In the genomic region with DNA sequence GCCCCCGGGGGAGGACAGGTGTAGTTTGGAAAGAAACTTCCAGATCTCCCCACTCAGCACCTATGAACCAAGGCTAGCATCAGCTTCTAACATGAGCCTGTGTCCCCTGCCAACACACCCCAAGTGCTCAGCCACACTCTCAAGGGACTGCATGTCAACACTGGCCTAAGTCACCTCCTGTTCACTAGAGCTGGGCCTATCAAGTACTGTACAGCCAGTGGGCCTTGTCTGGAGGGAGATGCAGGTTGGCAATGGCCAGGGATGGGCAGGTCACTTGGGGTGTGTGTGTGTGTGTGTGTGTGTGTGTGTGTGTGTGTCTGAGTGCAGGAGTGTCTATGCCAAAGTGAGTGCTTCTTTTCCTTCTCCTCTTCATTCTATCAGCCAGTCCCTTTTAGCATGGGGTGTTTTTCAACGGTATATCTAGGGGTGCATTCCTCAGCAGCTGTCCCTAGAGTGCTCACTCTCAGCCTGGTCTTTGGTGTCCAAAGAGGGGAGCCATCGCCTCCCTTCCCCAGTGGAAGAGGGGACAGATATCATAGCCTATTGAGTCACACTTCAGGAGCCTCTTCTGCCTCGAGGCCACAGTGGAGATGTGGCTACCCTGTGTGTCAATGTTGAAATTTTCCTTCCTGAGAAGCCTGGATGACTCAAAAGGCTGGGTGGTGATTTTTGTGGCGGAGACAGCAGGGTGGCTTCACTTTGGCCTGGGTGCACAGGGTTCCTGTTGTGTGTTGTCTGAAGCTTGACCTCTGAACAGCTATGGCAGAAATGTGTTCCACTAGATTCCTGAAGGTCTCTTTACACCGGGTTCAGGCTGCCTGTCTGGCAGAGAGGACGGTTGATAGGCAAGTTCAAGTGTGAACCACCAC, we compare ENCODE assay signal across 9 mouse cellular contexts. TPM values are rescaled to one million over a fixed set of nuclear protein-coding genes. Genes with fewer than 3 reads are reported as not detected.
DNase-seq lines count a peak whose midpoint lies in the region; ATAC-seq and TF ChIP-seq lines count a peak whose summit lies in the region.
"Had no signal": no experiment of that assay in that cellular context is flagged by ENCODE, and none has a peak within 500 bp of the region (broad histone marks: within the 10 kb centered on the region; RNA-seq: fewer than 3 reads in every experiment).

No protein-coding gene starts in this region.

- no peak for ATAC-seq in forebrain, embryonic 13.5 days
- no peak for ATAC-seq in limb, embryonic 14.5 days (ENCODE audit: low FRiP score, low read depth)
- peak; percentile 43 for ATAC-seq in neural tube, embryonic 15.5 days (ENCODE audit: low FRiP score)
- ATAC-seq in CD4-positive, CD25-positive, alpha-beta regulatory T cell, adult 4 months, result no peak

- H3K4me1 ChIP-seq in lung, adult 2 months (ENCODE audit: control insufficient read depth, insufficient read depth, low read length), result peaks cover 3% of the 10 kb centered on the region; the same call in 1 of the 2 replicates
- H3K4me1 ChIP-seq in forebrain, embryonic 13.5 days, result peaks cover 9% of the 10 kb centered on the region
- peaks cover 5% of the 10 kb centered on the region; the same call in 1 of the 2 replicates for H3K4me1 ChIP-seq in limb, embryonic 14.5 days (ENCODE audit: control insufficient read depth, insufficient read depth, low read length)
- peaks cover 10% of the 10 kb centered on the region for H3K4me1 ChIP-seq in neural tube, embryonic 15.5 days

- TF ChIP-seq CTCF in lung, adult 2 months (IDR thresholded peaks at IDR 0.05; ENCODE audit: insufficient read depth, low read length), result no peak

- H3K27ac ChIP-seq in forebrain, embryonic 13.5 days, result no peak overlapping the region
- H3K27ac ChIP-seq in limb, embryonic 14.5 days (replicated peaks; ENCODE audit: low read depth, low read length), result no peak overlapping the region
- no peak overlapping the region for H3K27ac ChIP-seq in neural tube, embryonic 15.5 days (replicated peaks)

- peak overlapping the region; percentile 81 for H3K4me2 ChIP-seq in forebrain, embryonic 13.5 days
- H3K4me2 ChIP-seq in limb, embryonic 14.5 days (replicated peaks; ENCODE audit: low read depth, low read length, severe bottlenecking), result peak overlapping the region; percentile 84
- H3K4me2 ChIP-seq in neural tube, embryonic 15.5 days, result peak overlapping the region; percentile 94

- H3K27me3 ChIP-seq in forebrain, embryonic 13.5 days, result peaks cover 10% of the 10 kb centered on the region
- no peaks in the 10 kb centered on the region for H3K27me3 ChIP-seq in limb, embryonic 14.5 days (ENCODE audit: control insufficient read depth, insufficient read depth, low read length)
- H3K27me3 ChIP-seq in neural tube, embryonic 15.5 days (replicated peaks), result no peaks in the 10 kb centered on the region

- H3K9ac ChIP-seq in forebrain, embryonic 13.5 days, result no peak overlapping the region
- no peak overlapping the region for H3K9ac ChIP-seq in limb, embryonic 14.5 days (ENCODE audit: low read depth, low read length, severe bottlenecking)
- H3K9ac ChIP-seq in neural tube, embryonic 15.5 days (replicated peaks), result no peak overlapping the region

- H3K36me3 ChIP-seq in forebrain, embryonic 13.5 days (ENCODE audit: poor library complexity, severe bottlenecking), result no peaks in the 10 kb centered on the region
- no peaks in the 10 kb centered on the region for H3K36me3 ChIP-seq in limb, embryonic 14.5 days (ENCODE audit: control insufficient read depth, insufficient read depth, low read length)
- H3K36me3 ChIP-seq in neural tube, embryonic 15.5 days, result no peaks in the 10 kb centered on the region

- no peak for TF ChIP-seq POLR2A in lung, adult 2 months (IDR thresholded peaks at IDR 0.05; ENCODE audit: borderline replicate concordance, extremely low read depth, low read depth, low read length)
- no peak for TF ChIP-seq POLR2A in limb, embryonic 14.5 days (IDR thresholded peaks at IDR 0.05; ENCODE audit: borderline replicate concordance, extremely low read depth, insufficient read depth, insufficient read length)

- no peaks in the 10 kb centered on the region for H3K9me3 ChIP-seq in forebrain, embryonic 13.5 days (replicated peaks)
- H3K9me3 ChIP-seq in limb, embryonic 14.5 days (ENCODE audit: control insufficient read depth, low read length), result no peaks in the 10 kb centered on the region
- H3K9me3 ChIP-seq in neural tube, embryonic 15.5 days (replicated peaks), result no peaks in the 10 kb centered on the region

- peak; percentile 29 to 31 for DNase-seq in lung, adult 18-20 months
- DNase-seq in lung, adult 2 months, result no peak
- DNase-seq in limb, embryonic 14.5 days (ENCODE audit: low spot score), result no peak
- DNase-seq in layer of hippocampus, adult 18-20 months (ENCODE audit: low spot score in 2 of 2), result no peak
- DNase-seq in T-cell, adult 2 months (ENCODE audit: low spot score), result no peak
- DNase-seq: right cerebral cortex, postnatal 14 days had no signal

- 68% methylated on average over 7 of the region's 7 CpGs for WGBS in lung, adult 2 months
- WGBS in forebrain, embryonic 13.5 days, result 74% methylated on average over 7 of the region's 7 CpGs
- WGBS in limb, embryonic 14.5 days, result 71% methylated on average over 7 of the region's 7 CpGs
- 72% methylated on average over 7 of the region's 7 CpGs for WGBS in neural tube, embryonic 15.5 days

- no peak overlapping the region for H3K4me3 ChIP-seq in lung, adult 2 months (replicated peaks; ENCODE audit: extremely low read depth, low read depth, low read length)
- H3K4me3 ChIP-seq in forebrain, embryonic 13.5 days, result peak overlapping the region; percentile 47; the same call in 1 of the 2 replicates
- H3K4me3 ChIP-seq in limb, embryonic 14.5 days (replicated peaks; ENCODE audit: low read length), result peak overlapping the region; percentile 56; the same call in 1 of the 2 replicates
- peak overlapping the region; percentile 57 for H3K4me3 ChIP-seq in neural tube, embryonic 15.5 days (replicated peaks)

RNA-seq across cellular contexts. Expression of gene Aifm2, which starts 1.2 kb away (rescaled TPM):
- polyA plus RNA-seq in lung, adult 2 months (2012; rRNA removed), result 19.3 and 22.1 TPM in 2 replicates
- polyA plus RNA-seq in forebrain, embryonic 13.5 days (2015; fragmentation: Nextera tagmentation; extraction: Ambion mirVana), result 5.0 and 5.1 TPM in 2 replicates
- 14.9 and 17.3 TPM in 2 replicates for polyA plus RNA-seq in limb, embryonic 14.5 days (2012; rRNA removed)
- 12.9 and 14.1 TPM in 2 replicates for polyA plus RNA-seq in limb, embryonic 14.5 days (2014; fragmentation: Nextera tagmentation; extraction: Ambion mirVana)
- 17.3 and 18.2 TPM in 2 replicates for polyA plus RNA-seq in neural tube, embryonic 15.5 days (2015; fragmentation: Nextera tagmentation; extraction: Ambion mirVana)
- 1 to 10 TPM; 8.4 to 9.8 TPM for total RNA-seq in layer of hippocampus, adult 18-20 months (2021)
- polyA plus RNA-seq in CD4-positive, CD25-positive, alpha-beta regulatory T cell, adult 4 months (2017; shearing (Covaris generic)), result 1 to 10 TPM; 1.9 to 5.0 TPM

RNA-seq across cellular contexts. Expression of gene Tysnd1, which starts 20.9 kb away (rescaled TPM):
- polyA plus RNA-seq in lung, adult 2 months (2012; rRNA removed), result 50.2 and 69.7 TPM in 2 replicates
- polyA plus RNA-seq in forebrain, embryonic 13.5 days (2015; fragmentation: Nextera tagmentation; extraction: Ambion mirVana), result 18.0 and 18.4 TPM in 2 replicates
- polyA plus RNA-seq in limb, embryonic 14.5 days (2012; rRNA removed), result 43.5 and 63.1 TPM in 2 replicates
- polyA plus RNA-seq in limb, embryonic 14.5 days (2014; fragmentation: Nextera tagmentation; extraction: Ambion mirVana), result 38.0 and 39.2 TPM in 2 replicates
- polyA plus RNA-seq in neural tube, embryonic 15.5 days (2015; fragmentation: Nextera tagmentation; extraction: Ambion mirVana), result 31.4 and 33.7 TPM in 2 replicates
- 10 to 100 TPM; 22.2 to 25.9 TPM for total RNA-seq in layer of hippocampus, adult 18-20 months (2021)
- polyA plus RNA-seq in CD4-positive, CD25-positive, alpha-beta regulatory T cell, adult 4 months (2017; shearing (Covaris generic)), result 1 to 10 TPM; 1.9 to 4.0 TPM

RNA-seq across cellular contexts. Expression of gene Sar1a, which starts 36.1 kb away (rescaled TPM):
- polyA plus RNA-seq in lung, adult 2 months (2012; rRNA removed), result 64.5 and 79.6 TPM in 2 replicates
- 205 and 216 TPM in 2 replicates for polyA plus RNA-seq in forebrain, embryonic 13.5 days (2015; fragmentation: Nextera tagmentation; extraction: Ambion mirVana)
- 190 and 208 TPM in 2 replicates for polyA plus RNA-seq in limb, embryonic 14.5 days (2012; rRNA removed)
- polyA plus RNA-seq in limb, embryonic 14.5 days (2014; fragmentation: Nextera tagmentation; extraction: Ambion mirVana), result 326 and 337 TPM in 2 replicates
- polyA plus RNA-seq in neural tube, embryonic 15.5 days (2015; fragmentation: Nextera tagmentation; extraction: Ambion mirVana), result 183 and 196 TPM in 2 replicates
- total RNA-seq in layer of hippocampus, adult 18-20 months (2021), result 100 to 1,000 TPM; 119 to 122 TPM
- polyA plus RNA-seq in CD4-positive, CD25-positive, alpha-beta regulatory T cell, adult 4 months (2017; shearing (Covaris generic)), result 10 to 100 TPM; 88.4 to 94.6 TPM

Comparison
In these comparisons a context has a peak if more than half of its experiments do, and no peak if none do; other contexts are left out.
1. DNase-seq: peak in lung, adult 18-20 months (2 of 2); none in lung, adult 2 months (single experiment), limb, embryonic 14.5 days (single experiment), layer of hippocampus, adult 18-20 months (0 of 2) and T-cell, adult 2 months (single experiment).
2. Peak in every context shown above with its lines, with median percentiles within 50 percentile points of each other: H3K4me2 ChIP-seq.